Mouse (Mus musculus): ENCODE measurements around the gene Tmem218. TPM values are rescaled to one million over a fixed set of nuclear protein-coding genes. Genes with fewer than 3 reads are reported as not detected.

The Tmem218 gene
- polyA plus RNA-seq, 1 experiment from 2014 or later = 11.4 TPM

DNA sequence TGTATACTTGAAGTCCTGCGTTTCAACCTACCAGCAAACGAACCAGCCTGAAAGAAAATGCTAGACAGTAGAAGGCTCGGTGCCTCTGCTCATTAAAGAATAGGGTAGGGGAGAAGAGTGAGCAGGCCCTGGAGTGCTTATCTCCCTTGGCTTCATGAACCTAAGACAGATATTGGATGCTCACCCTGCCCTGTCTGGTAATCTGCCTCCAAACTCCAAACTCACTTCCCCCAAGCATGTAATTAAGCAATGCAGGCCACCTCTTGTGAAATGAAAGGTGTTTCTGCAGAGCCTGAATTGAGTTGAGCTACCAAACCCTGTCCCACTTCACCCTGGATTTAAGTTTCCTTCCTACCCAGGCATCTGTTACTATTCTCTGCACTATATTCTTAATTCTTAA is 34.7 kb downstream of the Tmem218 start:
- DNase-seq (ENCODE audit: low spot score) = no peak
- Histone ChIP-seq H3K4me1 (ENCODE audit: control insufficient read depth, insufficient read depth, low read length) (no peaks in the 10 kb centered on the region), H3K4me2 (ENCODE audit: low read depth, severe bottlenecking) (no peak overlapping the region), H3K27me3 (ENCODE audit: control insufficient read depth, insufficient read depth, low read length) (no peaks in the 10 kb centered on the region), H3K9me3 (ENCODE audit: control insufficient read depth, low read length) (no peaks in the 10 kb centered on the region), H3K4me3 (ENCODE audit: low read depth, low read length) (no peak overlapping the region), H3K36me3 (ENCODE audit: control insufficient read depth, insufficient read depth, low read length) (no peaks in the 10 kb centered on the region), H3K27ac (replicated peaks; ENCODE audit: low read depth, low read length) (no peak overlapping the region), H3K9ac (ENCODE audit: low read length) (no peak overlapping the region)
- 87% methylated on average over 3 of the region's 3 CpGs for WGBS
- ATAC-seq (ENCODE audit: insufficient number of reproducible peaks, low FRiP score, low TSS enrichment, low read depth) = no peak

DNA sequence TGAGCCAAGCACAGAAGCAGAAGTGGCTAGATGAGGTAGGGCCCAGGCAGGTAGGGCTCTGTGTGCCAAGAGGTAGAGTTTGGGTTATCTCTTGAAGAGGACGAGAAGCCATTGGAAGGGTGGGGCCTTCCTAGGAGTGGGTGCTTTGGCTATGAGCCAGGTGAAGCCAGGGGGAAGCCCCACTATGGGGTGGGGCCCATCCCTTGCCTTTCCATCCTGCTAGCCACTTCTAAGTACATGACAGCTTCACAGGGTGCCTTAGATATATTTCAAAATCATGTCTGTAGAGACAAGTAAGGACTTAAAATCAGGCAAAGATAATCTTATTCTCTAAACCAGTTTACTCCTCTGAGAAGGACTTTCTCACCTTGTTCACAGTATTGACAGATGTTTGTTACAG is 36.6 kb downstream of the Tmem218 start:
- no peak for ATAC-seq (ENCODE audit: insufficient number of reproducible peaks, low FRiP score, low TSS enrichment, low read depth)

DNA sequence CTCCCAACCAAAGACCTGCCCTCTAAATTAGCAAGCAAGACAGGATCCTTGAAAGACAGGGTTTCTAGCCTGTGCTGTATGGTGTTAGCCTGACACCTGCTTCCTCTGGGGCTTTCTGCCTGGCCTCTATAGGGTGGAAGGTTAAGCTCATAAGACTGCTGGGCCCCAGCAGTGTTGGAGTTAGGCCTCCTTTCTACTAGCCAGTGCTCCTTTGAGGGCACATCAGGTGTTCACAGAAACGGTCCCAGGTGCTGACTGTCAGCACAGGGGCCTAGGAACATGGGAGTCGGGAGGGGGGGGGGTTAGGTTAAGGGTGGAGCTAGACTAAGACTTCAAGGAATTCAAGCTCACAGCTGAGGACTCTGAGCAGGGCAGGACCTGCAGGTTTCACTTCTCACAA is 37.4 kb downstream of the Tmem218 start:
- Histone ChIP-seq H3K27ac (replicated peaks; ENCODE audit: low read depth, low read length) (no peak overlapping the region), H3K27me3 (ENCODE audit: control insufficient read depth, insufficient read depth, low read length) (no peaks in the 10 kb centered on the region), H3K9ac (ENCODE audit: low read length) (no peak overlapping the region), H3K9me3 (ENCODE audit: control insufficient read depth, low read length) (no peaks in the 10 kb centered on the region), H3K4me2 (ENCODE audit: low read depth, severe bottlenecking) (no peak overlapping the region), H3K4me3 (ENCODE audit: low read depth, low read length) (no peak overlapping the region), H3K36me3 (ENCODE audit: control insufficient read depth, insufficient read depth, low read length) (no peaks in the 10 kb centered on the region), H3K4me1 (ENCODE audit: control insufficient read depth, insufficient read depth, low read length) (no peaks in the 10 kb centered on the region)
- DNase-seq (ENCODE audit: low spot score) = no peak
- WGBS = 62% methylated on average over 2 of the region's 2 CpGs
- ATAC-seq (ENCODE audit: insufficient number of reproducible peaks, low FRiP score, low TSS enrichment, low read depth) = no peak

More for the DNA sequence above, 36.6 kb downstream of the Tmem218 start:
- Histone ChIP-seq H3K4me2 (ENCODE audit: low read depth, severe bottlenecking) (no peak overlapping the region), H3K4me1 (ENCODE audit: control insufficient read depth, insufficient read depth, low read length) (no peaks in the 10 kb centered on the region), H3K27ac (replicated peaks; ENCODE audit: low read depth, low read length) (no peak overlapping the region), H3K9me3 (ENCODE audit: control insufficient read depth, low read length) (no peaks in the 10 kb centered on the region), H3K4me3 (ENCODE audit: low read depth, low read length) (no peak overlapping the region), H3K9ac (ENCODE audit: low read length) (no peak overlapping the region), H3K36me3 (ENCODE audit: control insufficient read depth, insufficient read depth, low read length) (no peaks in the 10 kb centered on the region), H3K27me3 (ENCODE audit: control insufficient read depth, insufficient read depth, low read length) (no peaks in the 10 kb centered on the region)
- DNase-seq (ENCODE audit: low spot score) = no peak
- 67% methylated on average over 1 of the region's 1 CpGs for WGBS

DNA sequence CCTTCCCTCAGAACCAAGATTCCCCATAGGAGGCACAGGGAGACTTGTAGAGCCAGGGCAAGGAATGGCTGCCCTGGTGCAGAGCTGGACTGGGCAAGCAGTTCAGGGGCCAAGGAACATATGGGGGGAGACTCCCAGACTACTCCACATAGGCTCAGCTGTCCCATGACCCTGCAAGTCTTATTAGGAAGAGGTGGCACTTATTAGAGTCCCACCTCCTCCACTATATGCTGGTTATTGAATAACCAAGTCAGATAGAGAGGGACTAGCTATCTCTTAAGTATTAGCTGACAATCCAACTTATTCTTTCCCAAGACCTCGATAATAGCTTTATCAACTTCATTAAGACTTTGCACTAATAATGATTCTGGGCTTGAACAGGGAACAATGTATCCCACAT is 37.8 kb downstream of the Tmem218 start:
- H3K27ac ChIP-seq (replicated peaks; ENCODE audit: low read depth, low read length) = no peak overlapping the region
- no peak for DNase-seq (ENCODE audit: low spot score)
- H3K27me3 ChIP-seq (ENCODE audit: control insufficient read depth, insufficient read depth, low read length) = no peaks in the 10 kb centered on the region
- 91% methylated on average over 1 of the region's 1 CpGs for WGBS
- H3K4me3 ChIP-seq (ENCODE audit: low read depth, low read length) = no peak overlapping the region
- H3K36me3 ChIP-seq (ENCODE audit: control insufficient read depth, insufficient read depth, low read length) = no peaks in the 10 kb centered on the region
- no peak for ATAC-seq (ENCODE audit: insufficient number of reproducible peaks, low FRiP score, low TSS enrichment, low read depth)
- no peaks in the 10 kb centered on the region for H3K9me3 ChIP-seq (ENCODE audit: control insufficient read depth, low read length)
- H3K4me1 ChIP-seq (ENCODE audit: control insufficient read depth, insufficient read depth, low read length) = no peaks in the 10 kb centered on the region
- no peak overlapping the region for H3K4me2 ChIP-seq (ENCODE audit: low read depth, severe bottlenecking)
- H3K9ac ChIP-seq (ENCODE audit: low read length) = no peak overlapping the region

DNA sequence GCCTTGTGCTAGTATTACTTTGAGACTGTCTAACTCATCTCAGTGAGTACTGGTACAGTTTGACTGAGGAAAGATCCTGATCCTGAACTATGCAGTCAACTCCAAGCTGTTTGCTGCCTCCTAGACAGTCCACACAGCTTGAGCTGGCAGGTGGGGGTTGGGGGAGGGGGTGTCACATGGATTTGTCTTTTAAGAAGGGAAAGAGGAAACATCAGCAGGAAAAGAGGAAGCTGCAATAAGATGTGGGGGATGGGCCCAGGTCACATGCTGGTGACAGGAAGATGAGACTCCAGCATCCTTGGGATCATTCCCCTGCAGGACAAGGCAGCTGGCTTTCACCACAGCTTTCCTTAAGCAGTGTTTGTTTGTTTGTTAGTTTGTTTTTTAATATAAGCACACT is 39.4 kb downstream of the Tmem218 start:
- Histone ChIP-seq H3K36me3 (ENCODE audit: control insufficient read depth, insufficient read depth, low read length) (no peaks in the 10 kb centered on the region), H3K27ac (replicated peaks; ENCODE audit: low read depth, low read length) (no peak overlapping the region), H3K4me2 (ENCODE audit: low read depth, severe bottlenecking) (no peak overlapping the region), H3K27me3 (ENCODE audit: control insufficient read depth, insufficient read depth, low read length) (no peaks in the 10 kb centered on the region), H3K9ac (ENCODE audit: low read length) (no peak overlapping the region), H3K9me3 (ENCODE audit: control insufficient read depth, low read length) (no peaks in the 10 kb centered on the region), H3K4me1 (ENCODE audit: control insufficient read depth, insufficient read depth, low read length) (no peaks in the 10 kb centered on the region), H3K4me3 (ENCODE audit: low read depth, low read length) (no peak overlapping the region)
- DNase-seq (ENCODE audit: low spot score) = no peak
- ATAC-seq (ENCODE audit: insufficient number of reproducible peaks, low FRiP score, low TSS enrichment, low read depth) = no peak

DNA sequence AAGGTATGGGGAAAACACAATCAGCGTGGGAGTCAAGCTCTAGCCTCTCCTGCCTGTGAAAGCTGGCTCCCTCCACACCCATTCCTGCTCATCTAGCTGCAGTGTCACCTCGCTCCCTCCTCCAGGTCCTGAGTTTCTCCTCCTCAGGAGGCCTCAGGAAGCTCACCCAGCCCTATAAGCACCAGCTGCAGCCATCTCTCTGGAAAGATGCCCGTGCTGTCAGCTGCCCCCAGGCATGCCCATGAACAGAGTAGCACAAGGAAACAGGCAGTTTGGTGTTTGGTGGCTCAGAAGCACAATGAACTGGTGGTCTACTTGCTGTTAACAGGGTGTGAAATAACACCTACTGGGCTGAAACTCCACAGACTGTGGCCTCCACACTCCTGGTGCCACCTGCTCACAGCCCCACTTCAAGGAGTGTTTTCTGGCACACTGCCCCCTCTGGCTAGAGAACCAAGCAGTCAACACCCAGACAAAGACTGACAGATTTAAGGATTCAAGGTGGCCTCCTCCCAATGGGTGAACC is 40.4 kb downstream of the Tmem218 start:
- Histone ChIP-seq H3K4me3 (ENCODE audit: low read depth, low read length) (no peak overlapping the region), H3K4me2 (ENCODE audit: low read depth, severe bottlenecking) (no peak overlapping the region), H3K27ac (replicated peaks; ENCODE audit: low read depth, low read length) (no peak overlapping the region), H3K9me3 (ENCODE audit: control insufficient read depth, low read length) (no peaks in the 10 kb centered on the region), H3K9ac (ENCODE audit: low read length) (no peak overlapping the region), H3K4me1 (ENCODE audit: control insufficient read depth, insufficient read depth, low read length) (no peaks in the 10 kb centered on the region), H3K36me3 (ENCODE audit: control insufficient read depth, insufficient read depth, low read length) (no peaks in the 10 kb centered on the region), H3K27me3 (ENCODE audit: control insufficient read depth, insufficient read depth, low read length) (no peaks in the 10 kb centered on the region)
- no peak for DNase-seq (ENCODE audit: low spot score)
- WGBS = 46% methylated on average over 3 of the region's 3 CpGs
- ATAC-seq (ENCODE audit: insufficient number of reproducible peaks, low FRiP score, low TSS enrichment, low read depth) = no peak

DNA sequence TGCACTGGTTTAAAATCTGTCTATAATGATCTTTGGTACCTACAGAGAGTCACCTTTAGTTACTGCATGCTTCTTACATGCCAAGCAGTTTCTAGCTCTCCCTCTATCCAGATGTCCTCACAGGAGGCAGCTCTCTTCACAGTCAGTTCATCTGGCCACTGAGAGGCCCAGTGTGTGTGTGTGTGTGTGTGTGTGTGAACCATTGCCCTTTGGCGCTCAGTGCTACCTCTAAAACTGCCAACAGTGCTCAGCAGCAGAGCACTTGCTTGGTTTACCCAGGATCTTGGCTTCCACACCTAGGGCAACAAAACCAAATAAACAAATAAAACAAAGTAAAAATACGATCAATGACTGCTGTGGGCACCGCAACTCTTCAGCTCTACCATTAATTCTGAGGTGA is 42.0 kb downstream of the Tmem218 start:
- DNase-seq (ENCODE audit: low spot score) (no peak), ATAC-seq (ENCODE audit: insufficient number of reproducible peaks, low FRiP score, low TSS enrichment, low read depth) (no peak)
- H3K27me3 ChIP-seq (ENCODE audit: control insufficient read depth, insufficient read depth, low read length) = no peaks in the 10 kb centered on the region
- WGBS = 83% methylated on average over 3 of the region's 3 CpGs
- H3K9me3 ChIP-seq (ENCODE audit: control insufficient read depth, low read length) = no peaks in the 10 kb centered on the region
- no peaks in the 10 kb centered on the region for H3K36me3 ChIP-seq (ENCODE audit: control insufficient read depth, insufficient read depth, low read length)
- H3K4me1 ChIP-seq (ENCODE audit: control insufficient read depth, insufficient read depth, low read length) = no peaks in the 10 kb centered on the region
- no peak overlapping the region for H3K9ac ChIP-seq (ENCODE audit: low read length)
- no peak overlapping the region for H3K4me2 ChIP-seq (ENCODE audit: low read depth, severe bottlenecking)
- H3K27ac ChIP-seq (replicated peaks; ENCODE audit: low read depth, low read length) = no peak overlapping the region
- H3K4me3 ChIP-seq (ENCODE audit: low read depth, low read length) = no peak overlapping the region

DNA sequence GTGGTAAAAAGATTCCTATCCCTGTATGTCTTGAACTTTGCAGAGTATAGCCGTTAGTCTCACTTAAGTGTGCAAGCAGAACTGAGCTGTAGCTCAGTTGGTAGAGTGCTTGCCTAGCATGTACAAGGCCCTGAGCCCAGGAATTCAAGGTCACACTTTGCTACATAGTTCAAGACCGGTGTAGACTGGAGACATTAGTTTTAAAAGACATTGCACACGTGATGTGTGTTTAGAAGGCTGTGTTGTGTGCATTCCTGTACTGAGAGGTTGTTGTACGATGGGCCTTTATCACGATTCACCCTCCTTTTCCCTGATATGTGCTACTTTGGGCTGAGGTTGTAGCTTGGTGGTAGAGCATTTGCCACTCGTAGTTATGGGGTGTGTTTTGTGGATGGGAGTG is 42.6 kb downstream of the Tmem218 start:
- H3K27ac ChIP-seq (replicated peaks; ENCODE audit: low read depth, low read length) = no peak overlapping the region
- H3K4me3 ChIP-seq (ENCODE audit: low read depth, low read length) = no peak overlapping the region
- DNase-seq (ENCODE audit: low spot score) (no peak), ATAC-seq (ENCODE audit: insufficient number of reproducible peaks, low FRiP score, low TSS enrichment, low read depth) (no peak)
- H3K4me2 ChIP-seq (ENCODE audit: low read depth, severe bottlenecking) = no peak overlapping the region
- no peak overlapping the region for H3K9ac ChIP-seq (ENCODE audit: low read length)
- H3K36me3 ChIP-seq (ENCODE audit: control insufficient read depth, insufficient read depth, low read length) = no peaks in the 10 kb centered on the region
- WGBS = 83% methylated on average over 6 of the region's 6 CpGs
- H3K9me3 ChIP-seq (ENCODE audit: control insufficient read depth, low read length) = no peaks in the 10 kb centered on the region
- H3K4me1 ChIP-seq (ENCODE audit: control insufficient read depth, insufficient read depth, low read length) = 0 out of 2 replicates have a peak, but pooled peaks cover 2% of the 10 kb centered on the region
- no peaks in the 10 kb centered on the region for H3K27me3 ChIP-seq (ENCODE audit: control insufficient read depth, insufficient read depth, low read length)

DNA sequence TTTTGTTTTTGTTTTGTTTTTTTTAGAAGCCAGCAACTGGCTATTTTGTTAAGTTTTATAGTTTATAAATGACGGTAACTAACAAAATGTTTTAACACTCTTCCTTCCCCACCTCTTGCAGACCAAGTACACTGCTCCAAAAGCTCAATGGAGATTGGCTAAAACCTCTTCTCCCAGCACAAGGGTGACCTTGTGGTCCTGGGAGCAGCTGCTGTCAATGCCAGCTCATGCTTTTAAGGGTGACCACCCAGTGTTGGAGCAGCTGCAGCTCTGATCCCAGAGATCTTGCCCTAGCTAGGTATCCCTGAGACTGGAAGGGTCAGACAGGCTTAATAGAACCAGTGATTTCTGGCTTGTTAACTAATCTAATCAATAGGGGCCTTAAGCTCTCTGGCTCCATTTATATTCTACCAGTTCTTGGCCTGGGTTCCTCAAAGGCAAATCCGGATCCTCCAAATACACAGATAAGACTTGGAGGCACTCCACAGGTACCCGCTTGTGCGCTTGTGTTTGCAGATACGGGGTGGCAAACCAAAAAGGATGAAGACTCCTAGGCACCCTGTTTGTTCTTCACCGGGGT is 46.6 kb downstream of the Tmem218 start:
- ATAC-seq (ENCODE audit: insufficient number of reproducible peaks, low FRiP score, low TSS enrichment, low read depth) = no peak
- H3K4me2 ChIP-seq (ENCODE audit: low read depth, severe bottlenecking) = peak overlapping the region; percentile 74
- H3K27ac ChIP-seq (replicated peaks; ENCODE audit: low read depth, low read length) = no peak overlapping the region
- H3K27me3 ChIP-seq (ENCODE audit: control insufficient read depth, insufficient read depth, low read length) = no peaks in the 10 kb centered on the region; the same call in 1 of the 2 replicates
- no peaks in the 10 kb centered on the region for H3K9me3 ChIP-seq (ENCODE audit: control insufficient read depth, low read length)
- no peak overlapping the region for H3K9ac ChIP-seq (ENCODE audit: low read length)
- H3K4me3 ChIP-seq (ENCODE audit: low read depth, low read length) = peak overlapping the region; percentile 36
- DNase-seq (ENCODE audit: low spot score) = no peak
- 21% methylated on average over 6 of the region's 6 CpGs for WGBS
- H3K4me1 ChIP-seq (ENCODE audit: control insufficient read depth, insufficient read depth, low read length) = 0 out of 2 replicates have a peak, but pooled peaks cover 3% of the 10 kb centered on the region
- no peaks in the 10 kb centered on the region for H3K36me3 ChIP-seq (ENCODE audit: control insufficient read depth, insufficient read depth, low read length)

Measured in limb, embryonic 11.5 days (tissue).